Mouse (Mus musculus): ENCODE measurements at regions not wholly inside any gene's neighbourhood (a gene's known extent, or its start where the extent isn't known, plus 50 kb on each side); places are given as distances from the start of the nearest gene placed in this dataset.

DNA sequence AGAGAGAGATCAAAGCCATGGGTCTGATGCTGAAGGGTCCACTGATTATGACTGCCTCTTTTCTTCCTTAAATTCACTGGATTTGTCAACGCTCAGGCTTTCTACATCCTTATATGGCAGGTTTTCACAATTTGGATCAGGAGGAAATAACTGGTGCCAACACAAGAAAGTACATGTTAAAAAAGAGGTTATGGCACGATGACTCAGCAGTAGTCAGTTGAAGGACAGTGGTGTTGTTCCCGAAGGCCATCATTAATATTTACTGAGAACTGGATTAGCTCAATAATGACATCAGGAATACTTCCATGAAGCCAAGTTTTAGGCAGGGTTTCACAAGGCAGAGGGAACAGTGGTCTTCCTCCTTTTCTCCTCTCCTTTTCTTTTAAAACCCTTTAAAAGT, 179.6 kb downstream of the Car2 start:
- Histone ChIP-seq H3K27ac (ENCODE audit: low read depth) (no peak overlapping the region), H3K4me3 (ENCODE audit: low read depth, low read length) (no peak overlapping the region), H3K4me1 (ENCODE audit: insufficient read depth) (no peaks in the 10 kb centered on the region), H3K9me3 (ENCODE audit: low read depth, low read length) (no peaks in the 10 kb centered on the region), H3K4me2 (no peak overlapping the region), H3K36me3 (ENCODE audit: insufficient read depth) (no peaks in the 10 kb centered on the region), H3K9ac (no peak overlapping the region), H3K27me3 (ENCODE audit: insufficient read depth, low read length) (no peaks in the 10 kb centered on the region)
- ATAC-seq (ENCODE audit: insufficient read depth) = no peak
- 87% methylated on average over 3 of the region's 3 CpGs for WGBS
- no peak for DNase-seq
- TF ChIP-seq CTCF (IDR thresholded peaks at IDR 0.05; ENCODE audit: low read depth) = no peak

DNA sequence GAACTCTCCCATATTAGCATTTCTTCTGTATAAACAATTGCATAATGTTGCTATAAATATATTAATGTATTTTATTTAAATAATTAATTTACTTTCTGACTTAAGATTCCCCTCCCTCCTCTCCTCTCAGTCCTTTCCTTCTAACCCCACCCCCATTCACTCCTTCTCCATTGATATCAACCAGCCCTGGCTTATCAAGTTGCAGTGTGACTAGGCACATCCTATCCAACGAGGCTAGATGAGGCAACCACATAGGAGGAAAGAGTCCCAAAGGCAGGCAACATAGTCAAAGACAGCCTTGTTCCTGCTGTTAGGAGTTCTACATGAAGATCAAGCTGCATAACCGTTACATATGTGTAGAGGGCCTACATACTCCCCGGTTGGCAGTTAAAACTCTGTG, 182.2 kb downstream of the Car2 start:
- no peaks in the 10 kb centered on the region for H3K27me3 ChIP-seq (ENCODE audit: insufficient read depth, low read length)
- TF ChIP-seq CTCF (IDR thresholded peaks at IDR 0.05; ENCODE audit: low read depth) = no peak
- 77% methylated on average over 3 of the region's 3 CpGs for WGBS
- H3K9ac ChIP-seq = no peak overlapping the region
- no peak overlapping the region for H3K27ac ChIP-seq (ENCODE audit: low read depth)
- no peaks in the 10 kb centered on the region for H3K9me3 ChIP-seq (ENCODE audit: low read depth, low read length)
- ATAC-seq (ENCODE audit: insufficient read depth) (no peak), DNase-seq (no peak)
- H3K4me3 ChIP-seq (ENCODE audit: low read depth, low read length) = no peak overlapping the region
- no peaks in the 10 kb centered on the region for H3K36me3 ChIP-seq (ENCODE audit: insufficient read depth)
- H3K4me1 ChIP-seq (ENCODE audit: insufficient read depth) = no peaks in the 10 kb centered on the region
- no peak overlapping the region for H3K4me2 ChIP-seq

DNA sequence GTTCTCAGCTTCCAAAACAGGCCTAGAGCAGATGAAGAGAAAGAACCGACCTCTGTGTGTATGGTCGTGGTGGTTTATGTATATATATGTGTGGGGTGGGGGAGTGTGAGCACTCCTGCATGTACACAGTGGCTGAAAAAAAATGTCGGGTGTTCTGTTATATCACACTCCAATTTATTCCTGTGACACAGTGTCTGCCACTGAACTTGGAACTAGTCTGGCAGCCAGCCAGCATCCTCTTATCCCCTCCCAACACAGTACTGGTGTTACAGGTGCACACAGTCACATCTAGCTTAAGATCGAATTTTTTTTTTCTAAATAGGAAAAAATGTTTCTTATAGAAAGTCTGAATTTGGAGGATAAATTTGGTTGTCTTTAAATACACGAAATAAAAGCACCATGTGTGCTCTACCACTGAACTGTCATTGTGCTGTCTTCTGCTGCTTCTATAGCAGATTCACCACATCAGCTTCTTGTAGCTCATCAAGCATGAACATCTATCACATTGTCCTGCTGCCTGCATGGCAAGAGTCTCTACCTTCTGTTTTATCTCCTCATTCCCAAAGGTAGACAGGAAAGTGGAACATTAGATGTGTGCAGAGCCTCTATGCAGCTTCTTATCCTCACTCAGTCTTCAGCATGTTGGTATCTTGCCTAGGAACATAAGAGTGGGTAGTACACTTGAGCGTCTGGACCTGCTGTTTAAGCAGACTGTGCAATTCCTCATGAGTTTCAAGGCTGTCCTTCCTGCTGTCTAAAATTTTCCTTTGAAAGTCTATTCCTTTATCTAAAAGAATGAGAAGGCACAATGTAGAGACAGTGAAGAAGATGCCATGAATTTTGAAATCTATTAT, 185.2 kb downstream of the Car2 start:
- no peak for ATAC-seq (ENCODE audit: insufficient read depth)
- no peak overlapping the region for H3K4me2 ChIP-seq
- H3K9ac ChIP-seq = no peak overlapping the region
- H3K4me1 ChIP-seq (ENCODE audit: insufficient read depth) = no peaks in the 10 kb centered on the region
- WGBS = 46% methylated on average over 6 of the region's 6 CpGs
- H3K4me3 ChIP-seq (ENCODE audit: low read depth, low read length) = no peak overlapping the region
- TF ChIP-seq CTCF (IDR thresholded peaks at IDR 0.05; ENCODE audit: low read depth) = no peak
- no peak overlapping the region for H3K27ac ChIP-seq (ENCODE audit: low read depth)
- H3K36me3 ChIP-seq (ENCODE audit: insufficient read depth) = no peaks in the 10 kb centered on the region
- H3K27me3 ChIP-seq (ENCODE audit: insufficient read depth, low read length) = no peaks in the 10 kb centered on the region
- no peaks in the 10 kb centered on the region for H3K9me3 ChIP-seq (ENCODE audit: low read depth, low read length)
- DNase-seq = peak; percentile 33

DNA sequence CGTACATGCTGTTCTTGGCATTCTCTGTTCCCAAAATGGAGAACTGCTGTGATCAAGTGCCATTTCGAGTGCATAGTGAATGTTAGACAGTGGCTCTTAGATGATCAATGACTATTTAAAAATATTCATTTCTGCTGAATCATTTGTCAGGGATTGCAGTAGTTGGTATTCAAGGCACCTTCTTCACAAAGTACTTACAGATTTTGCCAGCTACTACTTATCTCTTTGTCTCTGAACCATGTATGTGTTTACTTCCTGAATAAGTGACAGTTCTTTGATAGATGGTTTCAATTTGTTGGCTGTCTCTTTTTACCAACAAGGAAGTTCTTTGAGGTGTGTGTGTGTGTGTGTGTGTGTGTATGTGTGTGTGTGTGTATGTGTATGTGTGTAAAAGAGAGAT, 187.3 kb downstream of the Car2 start:
- no peaks in the 10 kb centered on the region for H3K27me3 ChIP-seq (ENCODE audit: insufficient read depth, low read length)
- no peak overlapping the region for H3K27ac ChIP-seq (ENCODE audit: low read depth)
- no peak overlapping the region for H3K4me3 ChIP-seq (ENCODE audit: low read depth, low read length)
- DNase-seq (no peak), ATAC-seq (ENCODE audit: insufficient read depth) (no peak)
- H3K36me3 ChIP-seq (ENCODE audit: insufficient read depth) = no peaks in the 10 kb centered on the region
- H3K9me3 ChIP-seq (ENCODE audit: low read depth, low read length) = no peaks in the 10 kb centered on the region
- TF ChIP-seq CTCF (IDR thresholded peaks at IDR 0.05; ENCODE audit: low read depth) = no peak
- H3K9ac ChIP-seq = no peak overlapping the region
- H3K4me2 ChIP-seq = no peak overlapping the region
- 82% methylated on average over 2 of the region's 2 CpGs for WGBS
- no peaks in the 10 kb centered on the region for H3K4me1 ChIP-seq (ENCODE audit: insufficient read depth)

DNA sequence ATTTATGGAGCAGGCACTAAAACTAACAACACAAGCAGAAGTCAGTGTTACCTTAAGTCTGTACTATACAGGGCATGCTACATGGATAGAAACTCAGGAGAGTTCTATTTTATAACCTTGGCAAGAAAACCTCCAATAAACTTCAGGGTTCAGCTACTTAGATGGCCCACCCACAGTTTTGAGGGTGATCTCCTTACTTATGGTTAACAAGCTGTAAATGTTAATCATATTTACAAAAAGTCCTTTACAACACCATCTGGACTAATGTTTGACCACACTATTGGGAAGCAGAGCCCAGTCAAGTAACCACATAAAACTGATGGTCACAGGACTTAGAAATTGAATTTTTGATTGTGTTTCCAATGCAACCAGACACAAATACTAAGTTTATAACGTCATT, 187.8 kb downstream of the Car2 start:
- TF ChIP-seq CTCF (IDR thresholded peaks at IDR 0.05; ENCODE audit: low read depth) = no peak
- Histone ChIP-seq H3K9ac (no peak overlapping the region), H3K4me2 (no peak overlapping the region), H3K27me3 (ENCODE audit: insufficient read depth, low read length) (no peaks in the 10 kb centered on the region), H3K9me3 (ENCODE audit: low read depth, low read length) (no peaks in the 10 kb centered on the region), H3K4me3 (ENCODE audit: low read depth, low read length) (no peak overlapping the region), H3K27ac (ENCODE audit: low read depth) (no peak overlapping the region), H3K36me3 (ENCODE audit: insufficient read depth) (no peaks in the 10 kb centered on the region), H3K4me1 (ENCODE audit: insufficient read depth) (no peaks in the 10 kb centered on the region)
- DNase-seq (no peak), ATAC-seq (ENCODE audit: insufficient read depth) (no peak)
- 50% methylated on average over 1 of the region's 1 CpGs for WGBS

DNA sequence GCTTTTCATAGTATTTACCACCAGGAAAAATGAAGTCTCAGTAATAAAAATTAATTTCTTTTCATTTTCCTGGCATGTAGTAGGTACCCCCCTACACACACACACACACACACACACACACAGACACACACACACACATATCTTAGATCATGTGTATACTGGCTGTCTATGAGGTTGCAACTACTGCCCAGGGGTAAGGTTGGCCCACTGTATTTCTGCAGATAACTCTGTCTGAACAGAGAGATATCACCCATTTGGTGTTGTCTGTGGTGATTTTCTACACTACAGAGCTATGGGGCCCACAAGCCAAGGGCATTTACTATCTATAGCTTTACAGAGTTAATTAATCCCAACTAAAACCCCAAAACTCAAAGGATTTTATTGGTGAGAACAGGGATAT, 188.9 kb downstream of the Car2 start:
- Histone ChIP-seq H3K9me3 (ENCODE audit: low read depth, low read length) (no peaks in the 10 kb centered on the region), H3K36me3 (ENCODE audit: insufficient read depth) (no peaks in the 10 kb centered on the region), H3K27me3 (ENCODE audit: insufficient read depth, low read length) (no peaks in the 10 kb centered on the region), H3K4me2 (no peak overlapping the region), H3K4me3 (ENCODE audit: low read depth, low read length) (no peak overlapping the region), H3K4me1 (ENCODE audit: insufficient read depth) (no peaks in the 10 kb centered on the region), H3K9ac (no peak overlapping the region), H3K27ac (ENCODE audit: low read depth) (no peak overlapping the region)
- no peak for TF ChIP-seq CTCF (IDR thresholded peaks at IDR 0.05; ENCODE audit: low read depth)
- no peak for ATAC-seq (ENCODE audit: insufficient read depth)
- no peak for DNase-seq

DNA sequence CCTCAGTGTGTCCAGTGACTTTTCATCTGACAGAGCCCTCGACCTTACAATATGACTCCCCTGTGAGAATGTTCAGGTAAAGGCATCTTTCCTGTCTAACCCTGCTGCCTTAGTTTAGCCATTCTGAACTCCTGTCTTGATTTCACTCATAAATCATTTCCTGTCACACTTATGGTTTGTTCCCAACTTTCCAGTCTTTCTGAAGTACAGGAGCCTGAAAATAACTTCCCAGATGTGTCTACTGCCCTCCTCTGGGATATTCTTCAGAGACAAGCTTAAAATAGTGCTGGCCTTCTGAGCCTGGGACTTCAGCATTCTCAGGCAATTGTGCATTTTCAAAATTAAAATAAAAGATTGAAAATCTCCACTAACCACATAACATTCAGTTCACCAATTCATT, 204.1 kb downstream of the Car2 start:
- H3K36me3 ChIP-seq (ENCODE audit: insufficient read depth) = no peaks in the 10 kb centered on the region
- H3K27me3 ChIP-seq (ENCODE audit: insufficient read depth, low read length) = no peaks in the 10 kb centered on the region
- H3K27ac ChIP-seq (ENCODE audit: low read depth) = no peak overlapping the region
- no peak overlapping the region for H3K4me2 ChIP-seq
- no peaks in the 10 kb centered on the region for H3K4me1 ChIP-seq (ENCODE audit: insufficient read depth)
- ATAC-seq (ENCODE audit: insufficient read depth) (no peak; the same call in 1 of the 2 replicates), DNase-seq (peak; percentile 36)
- WGBS = 81% methylated on average over 1 of the region's 1 CpGs
- H3K4me3 ChIP-seq (ENCODE audit: low read depth, low read length) = no peak overlapping the region
- H3K9me3 ChIP-seq (ENCODE audit: low read depth, low read length) = no peaks in the 10 kb centered on the region
- H3K9ac ChIP-seq = no peak overlapping the region
- peak; percentile 25; the same call in 1 of the 2 replicates for TF ChIP-seq CTCF (IDR thresholded peaks at IDR 0.05; ENCODE audit: low read depth)

Measured in lung, embryonic 14.5 days (tissue).